Mouse (Mus musculus): Measurements from ENCODE around the gene Pde4c.

DNA sequence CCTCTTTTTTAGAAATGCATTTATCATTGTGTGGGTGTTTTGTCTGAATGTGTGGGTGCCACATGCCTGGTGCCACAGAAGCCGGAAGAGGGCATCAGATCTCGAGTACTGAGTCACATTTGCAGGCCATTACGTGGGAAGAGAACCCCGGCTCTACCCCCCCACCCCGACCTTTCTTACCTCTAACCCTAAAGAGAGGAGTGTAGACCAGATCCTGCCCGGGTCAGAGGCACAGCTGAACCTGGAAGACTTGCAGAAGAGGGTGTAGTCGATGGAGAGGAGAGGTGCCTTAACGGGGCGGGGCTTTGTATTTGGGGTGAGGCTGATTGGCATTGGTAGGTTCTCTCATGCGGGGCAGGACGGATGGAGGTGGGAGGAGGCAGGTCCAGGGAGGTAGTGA is 21.3 kb downstream of the Pde4c start:
- no peak for TF ChIP-seq CTCF (conservative IDR thresholded peaks at IDR 0.05 in 1 of 2, IDR thresholded peaks at IDR 0.05 in 1 of 2; ENCODE audit: low read depth in 2 of 2, low read length in 2 of 2)
- TF ChIP-seq RAD21 (IDR thresholded peaks at IDR 0.05; ENCODE audit: low read depth, low read length) = no peak
- TF ChIP-seq EP300 (IDR thresholded peaks at IDR 0.05; ENCODE audit: low read length) = no peak

Data from CH12.LX (cell line).